Mouse (Mus musculus) CD4-positive, CD25-positive, alpha-beta regulatory T cell, adult 4 months (primary cell): ENCODE measurements around the gene Tifab. TPM values are rescaled to one million over a fixed set of nuclear protein-coding genes. Genes with fewer than 3 reads are reported as not detected.

Experiments used
- ATAC-seq: one replicate; pipeline ENCODE4 v1.8.0; 2017
- polyA plus RNA-seq, 2 experiments: library from polyadenylated mRNA; unstranded; fragments of 100-300 nt; shearing (Covaris generic); gene quantifications; one replicate each; pipeline ENCODE4 v1.2.1; 2017

The Tifab gene
- polyA plus RNA-seq, 2 experiments from 2014 or later = 0.22 TPM; not detected in 1

- ATAC-seq = no peak
Observed at GRCm38 (mm10) chr13:56175848-56176247, 2.8 kb downstream of the Tifab start.

- ATAC-seq = no peak
Observed at GRCm38 (mm10) chr13:56172901-56173545, 5.7 kb downstream of the Tifab start.

GRCm38 (mm10) chr13:56172106-56172505 is 6.6 kb downstream of the Tifab start:
- no peak for ATAC-seq

- no peak for ATAC-seq
Observed at GRCm38 (mm10) chr13:56168403-56168781, 10.3 kb downstream of the Tifab start.

GRCm38 (mm10) chr13:56167446-56168402 is 11.0 kb downstream of the Tifab start:
- ATAC-seq = peak; percentile 60

GRCm38 (mm10) chr13:56165561-56165960 is 13.1 kb downstream of the Tifab start:
- no peak for ATAC-seq

GRCm38 (mm10) chr13:56164372-56164771 is 14.3 kb downstream of the Tifab start:
- no peak for ATAC-seq

GRCm38 (mm10) chr13:56163751-56164150 is 14.9 kb downstream of the Tifab start:
- ATAC-seq = no peak

GRCm38 (mm10) chr13:56162859-56163258 is 15.8 kb downstream of the Tifab start:
- no peak for ATAC-seq

GRCm38 (mm10) chr13:56159614-56160363 is 18.9 kb downstream of the Tifab start:
- ATAC-seq = no peak

GRCm38 (mm10) chr13:56159016-56159601 is 19.6 kb downstream of the Tifab start:
- peak; percentile 72 for ATAC-seq

GRCm38 (mm10) chr13:56155671-56156070 is 23.0 kb downstream of the Tifab start:
- ATAC-seq = no peak

- no peak for ATAC-seq
Observed at GRCm38 (mm10) chr13:56155048-56155447, 23.6 kb downstream of the Tifab start.

- peak; percentile 22 for ATAC-seq
Observed at GRCm38 (mm10) chr13:56152773-56153460, 25.8 kb downstream of the Tifab start.

- peak; percentile 84 for ATAC-seq
Observed at GRCm38 (mm10) chr13:56151404-56152226, 27.1 kb downstream of the Tifab start.

GRCm38 (mm10) chr13:56145523-56145922 is 33.2 kb downstream of the Tifab start:
- peak; percentile 77 for ATAC-seq

GRCm38 (mm10) chr13:56144021-56144420 is 34.7 kb downstream of the Tifab start:
- no peak for ATAC-seq

GRCm38 (mm10) chr13:56143151-56143513 is 35.6 kb downstream of the Tifab start:
- peak; percentile 51 for ATAC-seq

GRCm38 (mm10) chr13:56142382-56143150 is 36.1 kb downstream of the Tifab start:
- ATAC-seq = peak; percentile 35

GRCm38 (mm10) chr13:56139167-56139751 is 39.4 kb downstream of the Tifab start:
- ATAC-seq = no peak
